Mouse (Mus musculus): ENCODE results near the gene Ctss. TPM values are rescaled to one million over a fixed set of nuclear protein-coding genes. Genes with fewer than 3 reads are reported as not detected.
A peak's percentile ranks its signal among the peaks of the same experiment; 100 is the strongest.
"Not testable (repeated sequence)": the region's sequence is repeated elsewhere in the genome, so short reads cannot be mapped to it uniquely, and the experiment has no call there.

Gene Ctss
- polyA plus RNA-seq, 1 experiment from 2014 or later = 28.2 TPM

DNA sequence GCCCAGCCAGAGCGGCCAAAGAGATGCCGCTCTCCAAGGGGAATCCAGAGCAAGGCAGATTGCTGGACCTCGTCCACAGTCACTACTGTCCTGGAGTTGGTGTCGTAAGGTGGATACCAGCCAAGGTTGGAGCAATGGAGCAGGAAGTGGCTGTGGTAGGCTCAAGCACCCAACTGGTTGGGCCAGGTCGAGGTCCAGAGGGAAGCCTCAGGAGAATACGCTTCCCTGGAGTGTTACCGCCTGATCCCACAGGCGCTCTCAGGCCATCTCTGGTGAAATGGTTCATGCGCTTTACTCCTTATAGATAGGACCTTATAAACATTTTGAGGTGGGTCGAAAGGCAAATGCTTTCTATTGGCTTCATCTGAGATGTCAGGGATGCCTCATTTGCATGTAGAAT, 12.3 kb downstream of the Ctss start:
- Histone ChIP-seq H3K4me3 (replicated peaks) (no peak overlapping the region), H3K27me3 (replicated peaks) (no peaks in the 10 kb centered on the region), H3K36me3 (no peaks in the 10 kb centered on the region), H3K9me3 (no peaks in the 10 kb centered on the region), H3K4me1 (replicated peaks) (no peaks in the 10 kb centered on the region), H3K9ac (no peak overlapping the region), H3K4me2 (replicated peaks) (no peak overlapping the region), H3K27ac (no peak overlapping the region)
- 87% methylated on average over 10 of the region's 10 CpGs for WGBS
- no peak for ATAC-seq

- Histone ChIP-seq H3K27ac (no peak overlapping the region), H3K4me2 (replicated peaks) (no peak overlapping the region), H3K9ac (no peak overlapping the region), H3K4me1 (replicated peaks) (no peaks in the 10 kb centered on the region), H3K36me3 (no peaks in the 10 kb centered on the region), H3K27me3 (replicated peaks) (no peaks in the 10 kb centered on the region), H3K9me3 (no peaks in the 10 kb centered on the region), H3K4me3 (replicated peaks) (no peak overlapping the region)
- no peak for ATAC-seq
- WGBS = 90% methylated on average over 4 of the region's 4 CpGs
Measured at GRCm38 (mm10) chr3:95539837-95540236, 13.3 kb downstream of the Ctss start.

GRCm38 (mm10) chr3:95541186-95541585, 14.6 kb downstream of the Ctss start:
- H3K4me3 ChIP-seq (replicated peaks); H3K4me2 ChIP-seq (replicated peaks); H3K9me3 ChIP-seq; H3K27ac ChIP-seq; ATAC-seq; H3K9ac ChIP-seq; H3K36me3 ChIP-seq; H3K27me3 ChIP-seq (replicated peaks); H3K4me1 ChIP-seq (replicated peaks): not testable (repeated sequence)
- WGBS = 74% methylated on average over 2 of the region's 2 CpGs

DNA sequence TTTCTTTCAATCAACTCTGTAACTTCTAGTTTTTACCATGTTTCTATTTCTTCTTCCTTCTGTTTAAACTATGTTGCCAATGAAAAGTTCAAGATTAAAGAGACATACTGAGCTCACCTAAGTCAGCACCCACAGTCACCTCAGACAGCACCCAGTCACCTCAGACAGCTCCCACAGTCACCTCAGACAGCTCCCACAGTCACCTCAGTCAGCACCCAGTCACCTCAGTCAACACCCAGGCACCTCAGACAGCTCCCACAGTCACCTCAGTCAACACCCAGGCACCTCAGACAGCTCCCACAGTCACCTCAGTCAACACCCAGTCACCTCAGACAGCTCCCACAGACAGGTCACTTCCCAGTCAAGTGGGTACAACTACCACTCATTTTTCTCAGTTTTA, 15.6 kb downstream of the Ctss start:
- no peak overlapping the region for H3K27ac ChIP-seq
- H3K4me2 ChIP-seq (replicated peaks) = no peak overlapping the region
- H3K9ac ChIP-seq = no peak overlapping the region
- no peaks in the 10 kb centered on the region for H3K9me3 ChIP-seq
- H3K4me1 ChIP-seq (replicated peaks) = no peaks in the 10 kb centered on the region
- no peak for ATAC-seq
- no peaks in the 10 kb centered on the region for H3K36me3 ChIP-seq
- no peak overlapping the region for H3K4me3 ChIP-seq (replicated peaks)
- H3K27me3 ChIP-seq (replicated peaks) = no peaks in the 10 kb centered on the region

DNA sequence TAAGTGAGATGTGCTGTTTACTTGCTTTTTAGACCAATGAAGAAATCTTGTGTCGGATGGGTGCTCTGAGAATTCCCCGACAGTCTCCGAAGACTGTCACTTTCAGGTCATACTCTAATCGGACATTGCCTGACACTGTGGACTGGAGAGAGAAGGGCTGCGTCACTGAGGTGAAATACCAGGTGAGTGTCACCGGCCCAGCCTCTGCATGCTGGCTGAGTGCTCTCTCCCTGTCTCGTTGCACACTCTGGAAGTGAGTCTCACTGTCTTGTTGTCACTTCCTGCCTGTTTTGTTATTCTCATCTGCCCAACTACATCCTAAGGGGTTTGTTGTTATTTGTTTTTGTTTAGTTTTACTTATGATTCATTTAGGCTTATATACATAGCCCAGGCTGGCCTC, 16.4 kb downstream of the Ctss start:
- no peak for ATAC-seq
- H3K9me3 ChIP-seq = no peaks in the 10 kb centered on the region
- H3K27ac ChIP-seq = no peak overlapping the region
- no peak overlapping the region for H3K4me2 ChIP-seq (replicated peaks)
- H3K4me3 ChIP-seq (replicated peaks) = no peak overlapping the region
- H3K27me3 ChIP-seq (replicated peaks) = no peaks in the 10 kb centered on the region
- H3K36me3 ChIP-seq = no peaks in the 10 kb centered on the region
- H3K4me1 ChIP-seq (replicated peaks) = no peaks in the 10 kb centered on the region
- WGBS = 73% methylated on average over 7 of the region's 7 CpGs
- no peak overlapping the region for H3K9ac ChIP-seq

GRCm38 (mm10) chr3:95550176-95550575, 23.6 kb downstream of the Ctss start:
- no peak overlapping the region for H3K9ac ChIP-seq
- no peak overlapping the region for H3K27ac ChIP-seq
- no peaks in the 10 kb centered on the region for H3K9me3 ChIP-seq
- H3K36me3 ChIP-seq = no peaks in the 10 kb centered on the region
- H3K4me2 ChIP-seq (replicated peaks) = no peak overlapping the region
- H3K4me3 ChIP-seq (replicated peaks) = no peak overlapping the region
- no peaks in the 10 kb centered on the region for H3K4me1 ChIP-seq (replicated peaks)
- ATAC-seq = no peak
- WGBS = 76% methylated on average over 1 of the region's 1 CpGs
- H3K27me3 ChIP-seq (replicated peaks) = no peaks in the 10 kb centered on the region

DNA sequence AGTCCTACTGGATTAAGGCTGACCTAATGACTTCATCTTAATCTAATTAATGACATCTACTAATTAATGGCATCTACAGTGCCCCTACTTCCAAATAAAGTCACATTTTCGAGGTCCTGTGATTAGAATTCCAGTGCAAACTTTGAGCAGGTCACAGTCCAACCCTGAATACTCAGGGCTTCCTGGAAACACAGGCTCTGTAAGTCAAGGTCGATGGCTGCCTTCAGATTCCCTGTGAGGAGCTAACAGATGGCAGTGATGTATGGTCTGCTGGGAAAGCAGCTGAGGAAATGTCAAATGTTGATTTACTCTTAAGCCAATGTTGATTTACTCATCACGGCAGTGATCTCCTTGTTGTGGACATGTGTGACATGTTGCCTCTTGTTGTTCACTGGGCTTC, 27.4 kb downstream of the Ctss start:
- ATAC-seq = peak; percentile 72
- no peaks in the 10 kb centered on the region for H3K9me3 ChIP-seq
- H3K27me3 ChIP-seq (replicated peaks) = no peaks in the 10 kb centered on the region
- H3K9ac ChIP-seq = no peak overlapping the region
- no peak overlapping the region for H3K27ac ChIP-seq
- 37% methylated on average over 3 of the region's 3 CpGs for WGBS
- H3K36me3 ChIP-seq = no peaks in the 10 kb centered on the region
- no peaks in the 10 kb centered on the region for H3K4me1 ChIP-seq (replicated peaks)
- H3K4me3 ChIP-seq (replicated peaks) = no peak overlapping the region
- no peak overlapping the region for H3K4me2 ChIP-seq (replicated peaks)

DNA sequence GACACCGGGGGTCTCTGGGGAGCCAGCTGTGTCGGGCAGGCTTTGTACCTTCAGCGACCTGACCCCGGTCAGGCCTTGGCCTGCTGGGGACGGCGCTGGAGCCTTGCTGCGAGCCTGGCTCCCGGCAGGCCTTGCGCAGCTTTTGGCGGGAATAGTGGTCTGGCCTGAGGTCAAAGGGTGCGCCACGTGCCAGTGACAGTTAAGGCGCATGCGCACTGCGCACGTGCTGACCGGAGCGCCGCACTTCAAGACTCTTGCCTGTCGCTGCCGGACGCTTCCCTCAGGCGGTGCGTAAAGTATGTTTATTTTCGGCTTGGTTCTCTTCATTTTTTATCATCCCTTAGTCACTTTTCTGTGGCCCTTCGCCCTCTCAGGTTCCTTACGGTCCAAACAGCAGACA, 32.9 kb downstream of the Ctss start, which contains the start of gene Hormad1:
Gene Hormad1 (plus strand): TSS at position 241 of the 400 bp plus-strand sequence.
- Histone ChIP-seq H3K4me2 (replicated peaks) (no peak within 1 kb of the TSS), H3K9ac (no peak within 1 kb of the TSS), H3K4me1 (replicated peaks) (no peaks in the 10 kb centered on the region), H3K4me3 (replicated peaks) (no peak within 1 kb of the TSS), H3K27ac (no peak within 1 kb of the TSS), H3K9me3 (no peaks in the 10 kb centered on the region), H3K27me3 (replicated peaks) (no peaks in the 10 kb centered on the region), H3K36me3 (no peaks in the 10 kb centered on the region)
- no peak for ATAC-seq
- 81% methylated on average over 27 of the region's 27 CpGs for WGBS

- Histone ChIP-seq H3K4me2 (replicated peaks) (no peak overlapping the region), H3K4me3 (replicated peaks) (no peak overlapping the region), H3K36me3 (no peaks in the 10 kb centered on the region), H3K27me3 (replicated peaks) (no peaks in the 10 kb centered on the region), H3K27ac (no peak overlapping the region), H3K4me1 (replicated peaks) (no peaks in the 10 kb centered on the region), H3K9ac (no peak overlapping the region), H3K9me3 (no peaks in the 10 kb centered on the region)
- no peak for ATAC-seq
- 93% methylated on average over 3 of the region's 3 CpGs for WGBS
Measured at GRCm38 (mm10) chr3:95560738-95561137, 34.2 kb downstream of the Ctss start.

DNA sequence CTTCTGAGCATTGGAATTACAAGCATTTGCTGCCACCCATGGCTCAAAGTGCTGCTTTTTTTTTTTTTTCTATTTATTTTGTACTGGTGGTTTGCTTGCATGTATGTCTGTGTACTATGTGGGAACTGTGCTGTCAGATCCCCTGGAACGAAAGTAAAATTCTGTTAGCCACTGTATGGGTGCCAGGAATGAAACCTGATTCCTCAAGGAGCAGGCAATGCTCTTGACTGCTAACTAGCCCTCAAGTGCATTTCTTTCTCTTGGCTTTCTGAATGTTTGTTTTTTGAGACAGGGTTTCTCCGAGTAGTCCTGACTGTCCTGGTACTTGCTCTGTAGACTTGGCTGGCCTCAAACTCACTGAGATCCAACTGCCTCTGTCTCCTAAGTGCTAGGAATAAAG, 35.2 kb downstream of the Ctss start:
- H3K4me3 ChIP-seq (replicated peaks) = no peak overlapping the region
- no peaks in the 10 kb centered on the region for H3K9me3 ChIP-seq
- 66% methylated on average over 2 of the region's 2 CpGs for WGBS
- no peak overlapping the region for H3K9ac ChIP-seq
- no peak overlapping the region for H3K27ac ChIP-seq
- no peaks in the 10 kb centered on the region for H3K36me3 ChIP-seq
- no peak overlapping the region for H3K4me2 ChIP-seq (replicated peaks)
- no peak for ATAC-seq
- H3K27me3 ChIP-seq (replicated peaks) = no peaks in the 10 kb centered on the region
- H3K4me1 ChIP-seq (replicated peaks) = no peaks in the 10 kb centered on the region

DNA sequence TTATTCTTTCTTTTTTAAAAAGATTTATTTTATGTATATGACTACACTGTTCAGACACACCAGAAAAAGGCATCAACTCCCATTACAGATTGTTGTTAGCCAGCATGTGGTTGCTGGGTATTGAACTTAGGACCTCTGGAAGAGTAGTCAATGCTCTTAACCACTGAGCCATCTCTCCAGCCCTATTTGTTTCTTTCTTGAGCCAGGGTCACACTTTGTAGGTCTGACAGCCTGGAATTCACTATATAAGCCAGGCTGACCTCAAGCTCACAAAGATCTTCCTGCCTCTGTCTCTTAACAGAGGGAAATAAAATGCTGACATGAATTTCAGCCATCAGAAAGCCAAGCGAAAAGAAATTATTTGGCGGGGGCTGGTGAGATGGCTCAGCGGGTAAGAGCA, 43.0 kb downstream of the Ctss start:
- Histone ChIP-seq H3K27me3 (replicated peaks) (no peaks in the 10 kb centered on the region), H3K9me3 (no peaks in the 10 kb centered on the region), H3K4me3 (replicated peaks) (no peak overlapping the region), H3K9ac (no peak overlapping the region), H3K4me1 (replicated peaks) (no peaks in the 10 kb centered on the region), H3K36me3 (no peaks in the 10 kb centered on the region), H3K27ac (no peak overlapping the region), H3K4me2 (replicated peaks) (no peak overlapping the region)
- WGBS = 86% methylated on average over 3 of the region's 3 CpGs
- ATAC-seq = no peak

DNA sequence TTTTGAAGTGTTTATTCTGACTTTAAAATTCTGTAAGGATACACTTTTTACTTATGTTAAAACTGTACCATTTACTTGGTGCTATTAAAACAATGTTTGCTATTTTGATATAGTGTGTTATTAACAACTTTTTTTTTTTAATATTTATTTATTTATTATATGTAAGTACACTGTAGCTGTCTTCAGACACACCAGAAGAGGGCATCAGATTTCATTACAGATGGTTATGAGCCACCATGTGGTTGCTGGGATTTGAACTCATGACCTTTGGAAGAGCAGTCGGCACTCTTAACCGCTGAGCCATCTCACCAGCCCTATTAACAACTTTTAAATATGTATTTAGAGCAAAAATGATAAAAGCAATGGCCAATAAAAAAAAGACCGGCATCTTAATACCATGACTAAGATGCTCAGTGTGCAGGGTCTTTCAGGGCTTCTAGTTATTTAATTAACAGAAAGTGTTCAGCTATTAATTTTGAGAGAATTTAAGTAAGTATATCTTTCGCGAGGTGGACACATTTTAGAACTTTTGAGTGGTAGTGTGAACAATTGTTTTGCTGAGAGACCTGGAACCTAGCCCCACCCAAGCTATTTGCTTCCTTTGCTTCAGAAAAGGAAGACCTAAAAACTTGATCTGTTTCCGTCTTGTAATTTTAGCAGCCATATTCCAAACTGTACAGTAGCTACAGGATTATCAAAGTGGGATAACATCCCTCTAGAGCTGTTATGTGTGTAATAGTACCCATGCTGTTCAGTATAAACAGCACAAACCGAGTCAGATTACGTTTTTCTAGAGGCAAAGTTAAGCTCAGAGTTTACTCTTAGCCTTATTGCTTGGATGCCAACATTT, 61.4 kb downstream of the Ctss start:
- peak overlapping the region; percentile 64 for H3K4me3 ChIP-seq (replicated peaks)
- no peaks in the 10 kb centered on the region for H3K27me3 ChIP-seq (replicated peaks)
- no peaks in the 10 kb centered on the region for H3K4me1 ChIP-seq (replicated peaks)
- H3K4me2 ChIP-seq (replicated peaks) = peak overlapping the region; percentile 59
- WGBS = 48% methylated on average over 8 of the region's 8 CpGs
- peak overlapping the region; percentile 39; the same call in 1 of the 2 replicates for H3K27ac ChIP-seq
- H3K9me3 ChIP-seq = no peaks in the 10 kb centered on the region
- H3K9ac ChIP-seq = no peak overlapping the region
- ATAC-seq = no peak
- 0 out of 2 replicates have a peak, but pooled peaks cover 4% of the 10 kb centered on the region for H3K36me3 ChIP-seq

GRCm38 (mm10) chr3:95588604-95589086, 62.1 kb downstream of the Ctss start, which contains the start of gene Golph3l:
Gene Golph3l, plus strand, starts transcription at chr3:95588934.
- H3K27me3 ChIP-seq (replicated peaks) = no peaks in the 10 kb centered on the region
- 0 out of 2 replicates have a peak, but pooled peaks cover 4% of the 10 kb centered on the region for H3K36me3 ChIP-seq
- peak within 1 kb of the TSS; percentile 56 for H3K9ac ChIP-seq
- H3K4me3 ChIP-seq (replicated peaks) = peak within 1 kb of the TSS; percentile 64
- under 1% methylated on average over 12 of the region's 12 CpGs for WGBS
- H3K4me2 ChIP-seq (replicated peaks) = peak within 1 kb of the TSS; percentile 59
- peak; percentile 100 for ATAC-seq
- H3K9me3 ChIP-seq = no peaks in the 10 kb centered on the region
- peak within 1 kb of the TSS; percentile 83 for H3K27ac ChIP-seq
- H3K4me1 ChIP-seq (replicated peaks) = no peaks in the 10 kb centered on the region

All from intestine, embryonic 15.5 days (tissue).